Mouse (Mus musculus) heart, embryonic 16.5 days (tissue): ENCODE data around the gene Rcan1. TPM values are rescaled to one million over a fixed set of nuclear protein-coding genes. Genes with fewer than 3 reads are reported as not detected.
A peak's percentile ranks its signal among the peaks of the same experiment; 100 is the strongest.

Source experiments
- ATAC-seq: fragments of 200-750 bp; cut with Nextera tagmentation; replicated peaks from 2 replicates; pipeline ENCODE4 v1.8.0; 2017; ENCODE audit warnings: moderate number of reproducible peaks; ENCODE audit not compliant: insufficient read depth, low FRiP score; ENCODE audit errors: extremely low read depth
- H3K27ac ChIP-seq: fragments of 300-500 bp; sonication (generic); 2 replicates; pipeline ENCODE4 v1.5.1; 2014; ENCODE audit warnings: mild to moderate bottlenecking, low read length, control low read depth, moderate library complexity
- H3K27me3 ChIP-seq: fragments of 300-500 bp; sonication (generic); 2 replicates; pipeline ENCODE4 v1.6.1; 2014; ENCODE audit warnings: low read length, mixed read lengths; ENCODE audit not compliant: control insufficient read depth, insufficient read depth
- H3K36me3 ChIP-seq: fragments of 300-500 bp; sonication (generic); 2 replicates; pipeline ENCODE4 v1.6.1; 2014; ENCODE audit not compliant: control insufficient read depth, insufficient read depth
- H3K4me1 ChIP-seq: fragments of 300-500 bp; sonication (generic); 2 replicates; pipeline ENCODE4 v1.6.1; 2014; ENCODE audit warnings: low read length, mixed read lengths; ENCODE audit not compliant: control insufficient read depth, insufficient read depth
- H3K4me2 ChIP-seq: fragments of 300-500 bp; sonication (generic); 2 replicates; pipeline ENCODE4 v1.6.1; 2014; ENCODE audit warnings: low read depth, mild to moderate bottlenecking, control low read depth, low read length
- H3K4me3 ChIP-seq: fragments of 300-500 bp; sonication (generic); 2 replicates; pipeline ENCODE4 v1.5.1; 2014; ENCODE audit warnings: mild to moderate bottlenecking, control low read depth, low read length
- H3K9ac ChIP-seq: fragments of 300-500 bp; sonication (generic); 2 replicates; pipeline ENCODE4 v1.6.1; 2014; ENCODE audit warnings: low read length, control low read depth
- H3K9me3 ChIP-seq: fragments of 300-500 bp; sonication (generic); replicated peaks from 2 replicates; pipeline ENCODE4 v1.6.1; 2016; ENCODE audit warnings: low read length; ENCODE audit not compliant: control insufficient read depth
- WGBS: fragments of 180-500 bp; shearing (Covaris S2); extraction: QIAGEN DNeasy Blood & Tissue Kit; methylation state at CpG from one replicate; pipeline ENCODE4 v1.1.7; 2014; 5-methylcytosine and 5-hydroxymethylcytosine counted together
- polyA plus RNA-seq: library from polyadenylated mRNA; unstranded; fragments of >200 nt; fragmentation: Nextera tagmentation; extraction: Ambion mirVana; gene quantifications from 2 replicates; pipeline ENCODE4 v1.2.1, GENCODE M21; 2015

Gene Rcan1
- polyA plus RNA-seq, 1 experiment from 2014 or later, result 80.7 TPM

GRCm38 (mm10) chr16:92449080-92449479, 21.6 kb downstream of the Rcan1 start:
- H3K9ac ChIP-seq, result no peak overlapping the region
- H3K27ac ChIP-seq, result no peak overlapping the region
- H3K36me3 ChIP-seq, result no peaks in the 10 kb centered on the region
- ATAC-seq, result no peak
- no peak overlapping the region for H3K4me2 ChIP-seq
- no peaks in the 10 kb centered on the region for H3K9me3 ChIP-seq
- no peak overlapping the region for H3K4me3 ChIP-seq
- WGBS, result 95% methylated on average over 14 of the region's 14 CpGs
- H3K27me3 ChIP-seq, result peaks cover 5% of the 10 kb centered on the region; the same call in 1 of the 2 replicates
- peaks cover 30% of the 10 kb centered on the region for H3K4me1 ChIP-seq

- no peak overlapping the region for H3K27ac ChIP-seq
- H3K4me1 ChIP-seq, result peaks cover 39% of the 10 kb centered on the region
Measured at GRCm38 (mm10) chr16:92445377-92445776, 25.3 kb downstream of the Rcan1 start.

DNA sequence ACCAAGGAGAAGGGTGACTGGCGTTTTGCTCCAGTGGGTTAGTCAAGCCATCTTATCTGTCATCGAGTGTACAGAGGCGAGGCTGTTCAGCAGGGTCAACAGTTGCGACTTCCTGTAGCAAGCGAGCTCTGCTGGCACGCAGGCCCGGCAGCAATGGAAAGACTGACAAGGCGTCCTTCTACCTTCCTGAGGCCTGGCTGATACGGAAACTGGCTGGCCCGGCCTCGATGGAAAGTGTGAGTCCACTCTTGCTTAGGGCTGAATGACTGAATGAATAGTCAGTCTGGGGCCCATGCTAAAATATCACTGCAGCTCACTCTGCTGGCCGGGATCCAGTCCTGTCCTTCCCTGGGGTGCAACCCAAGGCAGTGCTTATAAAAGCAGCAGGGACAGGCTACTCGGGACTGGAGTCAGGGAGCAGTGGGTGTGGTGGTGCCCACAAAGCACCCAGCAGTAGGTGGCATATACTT, 27.0 kb downstream of the Rcan1 start:
- Histone ChIP-seq H3K27me3 (no peaks in the 10 kb centered on the region), H3K27ac (peak overlapping the region; percentile 84), H3K9me3 (no peaks in the 10 kb centered on the region), H3K4me1 (peaks cover 39% of the 10 kb centered on the region), H3K36me3 (no peaks in the 10 kb centered on the region), H3K9ac (peak overlapping the region; percentile 24; the same call in 1 of the 2 replicates), H3K4me2 (no peak overlapping the region), H3K4me3 (no peak overlapping the region)
- ATAC-seq, result peak; percentile 88
- WGBS, result 13% methylated on average over 13 of the region's 13 CpGs

More at GRCm38 (mm10) chr16:92445377-92445776, 25.3 kb downstream of the Rcan1 start:
- Histone ChIP-seq H3K27me3 (no peaks in the 10 kb centered on the region), H3K4me2 (no peak overlapping the region), H3K4me3 (no peak overlapping the region), H3K9me3 (no peaks in the 10 kb centered on the region), H3K36me3 (no peaks in the 10 kb centered on the region), H3K9ac (no peak overlapping the region)
- ATAC-seq, result no peak
- 66% methylated on average over 10 of the region's 10 CpGs for WGBS

DNA sequence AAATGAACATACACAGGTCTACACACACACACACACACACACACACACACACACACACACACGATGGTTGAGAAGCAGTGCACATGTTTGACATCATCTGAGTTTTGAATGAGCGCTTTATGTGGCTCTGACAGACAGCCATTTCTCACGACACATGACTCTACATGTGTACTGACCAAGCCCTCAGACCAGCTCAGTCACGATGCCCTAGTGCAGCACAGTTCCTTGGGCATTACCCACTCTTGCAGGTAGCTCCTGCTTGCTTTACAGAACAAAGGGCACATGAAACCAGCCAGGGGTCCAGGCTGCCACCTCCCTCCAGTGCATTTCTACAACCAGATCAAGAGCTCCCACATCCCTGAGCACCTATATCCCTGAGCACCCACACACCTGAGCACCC, 27.7 kb downstream of the Rcan1 start:
- Histone ChIP-seq H3K4me2 (no peak overlapping the region), H3K36me3 (no peaks in the 10 kb centered on the region), H3K9ac (peak overlapping the region; percentile 51; the same call in 1 of the 2 replicates), H3K9me3 (no peaks in the 10 kb centered on the region), H3K4me1 (peaks cover 39% of the 10 kb centered on the region), H3K27me3 (no peaks in the 10 kb centered on the region), H3K4me3 (no peak overlapping the region), H3K27ac (peak overlapping the region; percentile 84)
- ATAC-seq, result no peak
- WGBS, result 80% methylated on average over 4 of the region's 4 CpGs

- no peak overlapping the region for H3K27ac ChIP-seq
- no peaks in the 10 kb centered on the region for H3K27me3 ChIP-seq
- 88% methylated on average over 11 of the region's 11 CpGs for WGBS
- H3K9me3 ChIP-seq, result no peaks in the 10 kb centered on the region
- no peaks in the 10 kb centered on the region for H3K36me3 ChIP-seq
- H3K4me3 ChIP-seq, result no peak overlapping the region
- H3K9ac ChIP-seq, result no peak overlapping the region
- H3K4me2 ChIP-seq, result no peak overlapping the region
- no peak for ATAC-seq
- peaks cover 39% of the 10 kb centered on the region for H3K4me1 ChIP-seq
Measured at GRCm38 (mm10) chr16:92442150-92442549, 28.5 kb downstream of the Rcan1 start.

DNA sequence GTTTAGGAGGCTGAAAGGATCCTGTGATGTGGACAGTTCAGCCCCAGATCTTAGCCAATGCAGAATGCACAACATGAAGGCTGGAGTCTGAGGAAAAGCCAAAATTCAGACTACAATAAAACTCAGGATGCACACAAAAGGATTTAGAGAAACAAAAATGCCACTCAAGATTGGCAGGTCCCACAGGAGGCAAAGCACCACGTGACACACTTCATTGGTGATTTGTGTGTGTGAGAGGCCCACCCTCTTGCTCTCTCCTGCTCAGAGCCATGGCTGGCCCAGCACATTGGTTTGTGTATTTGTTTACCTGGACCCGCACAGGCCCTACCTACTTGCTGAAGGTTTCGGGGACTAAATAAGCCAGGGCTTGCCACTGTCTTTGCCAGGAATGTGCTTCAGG, 29.5 kb downstream of the Rcan1 start:
- no peak overlapping the region for H3K9ac ChIP-seq
- ATAC-seq, result no peak
- no peak overlapping the region for H3K27ac ChIP-seq
- peaks cover 42% of the 10 kb centered on the region for H3K4me1 ChIP-seq
- no peaks in the 10 kb centered on the region for H3K9me3 ChIP-seq
- H3K4me3 ChIP-seq, result no peak overlapping the region
- WGBS, result 65% methylated on average over 3 of the region's 3 CpGs
- no peaks in the 10 kb centered on the region for H3K36me3 ChIP-seq
- H3K4me2 ChIP-seq, result no peak overlapping the region
- H3K27me3 ChIP-seq, result no peaks in the 10 kb centered on the region

DNA sequence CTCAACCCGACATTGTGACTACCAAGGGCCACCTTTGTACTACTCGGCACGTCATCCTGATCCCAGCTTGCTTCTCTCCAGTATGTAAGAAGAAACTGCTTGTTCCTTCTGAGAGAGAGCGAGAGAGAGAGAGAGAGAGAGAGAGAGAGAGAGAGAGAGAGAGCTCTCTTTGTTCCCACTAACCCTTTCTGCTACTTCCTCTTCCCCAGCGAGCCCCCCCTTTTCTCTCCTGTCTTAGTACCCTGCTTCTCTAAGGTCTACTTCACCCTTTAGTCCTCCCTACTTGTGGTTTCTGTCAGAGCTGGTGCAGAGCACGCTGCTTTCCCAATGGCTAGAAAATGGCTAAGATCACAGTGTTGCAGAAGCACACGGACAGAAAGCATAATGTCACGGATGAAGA, 30.4 kb downstream of the Rcan1 start:
- Histone ChIP-seq H3K27ac (no peak overlapping the region), H3K4me3 (no peak overlapping the region), H3K9ac (no peak overlapping the region), H3K9me3 (no peaks in the 10 kb centered on the region), H3K27me3 (no peaks in the 10 kb centered on the region), H3K4me1 (peaks cover 50% of the 10 kb centered on the region), H3K4me2 (no peak overlapping the region), H3K36me3 (no peaks in the 10 kb centered on the region)
- no peak for ATAC-seq
- WGBS, result 75% methylated on average over 8 of the region's 8 CpGs

- ATAC-seq, result no peak
- H3K36me3 ChIP-seq, result no peaks in the 10 kb centered on the region
- no peak overlapping the region for H3K9ac ChIP-seq
- H3K4me2 ChIP-seq, result no peak overlapping the region
- H3K27me3 ChIP-seq, result no peaks in the 10 kb centered on the region
- WGBS, result 62% methylated on average over 2 of the region's 2 CpGs
- no peak overlapping the region for H3K27ac ChIP-seq
- H3K4me1 ChIP-seq, result peaks cover 50% of the 10 kb centered on the region
- H3K4me3 ChIP-seq, result no peak overlapping the region
- H3K9me3 ChIP-seq, result no peaks in the 10 kb centered on the region
Measured at GRCm38 (mm10) chr16:92439775-92440174, 30.9 kb downstream of the Rcan1 start.

DNA sequence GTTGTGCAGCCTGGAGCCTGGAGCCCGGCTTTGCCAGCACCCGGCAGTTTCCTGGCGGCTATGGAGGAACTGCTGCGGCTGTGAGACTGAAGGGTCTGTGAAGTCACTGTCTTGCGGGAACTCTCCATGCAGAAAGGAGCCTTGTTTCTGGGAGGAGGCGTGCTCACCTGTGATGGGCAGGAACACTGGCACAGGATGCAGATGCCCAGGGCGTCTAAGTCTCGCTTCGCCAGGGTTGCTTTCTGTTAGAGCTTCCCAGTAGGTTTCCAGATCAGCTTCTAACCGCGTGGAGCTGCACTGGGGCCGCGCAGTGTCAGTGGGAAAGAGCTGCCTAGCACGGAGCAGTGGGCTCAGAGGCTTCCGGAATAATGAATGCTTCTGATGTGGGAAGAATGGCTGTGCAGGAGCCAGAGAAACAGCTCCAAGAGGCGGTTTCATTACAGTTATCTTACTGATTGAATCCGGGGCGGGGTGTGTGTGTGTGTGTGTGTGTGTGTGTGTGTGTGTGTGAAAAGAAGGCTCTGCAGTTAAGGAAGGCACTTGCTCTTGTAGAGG, 35.2 kb downstream of the Rcan1 start:
- Histone ChIP-seq H3K4me2 (no peak overlapping the region), H3K36me3 (no peaks in the 10 kb centered on the region), H3K4me3 (no peak overlapping the region), H3K9me3 (no peaks in the 10 kb centered on the region), H3K4me1 (peaks cover 24% of the 10 kb centered on the region), H3K27me3 (no peaks in the 10 kb centered on the region), H3K27ac (peak overlapping the region; percentile 61), H3K9ac (peak overlapping the region; percentile 30; the same call in 1 of the 2 replicates)
- no peak for ATAC-seq
- 64% methylated on average over 18 of the region's 18 CpGs for WGBS
